Mouse (Mus musculus) small intestine, adult 2 months (tissue): ENCODE measurements around the gene Gap43. TPM values are rescaled to one million over a fixed set of nuclear protein-coding genes. Genes with fewer than 3 reads are reported as not detected.
A peak's percentile ranks its signal among the peaks of the same experiment; 100 is the strongest.

ENCODE experiments used
- H3K27ac ChIP-seq: fragments of 200-500 bp; 2 replicates; pipeline ENCODE4 v1.5.1; 2012; ENCODE audit warnings: low read depth, low read length, control low read depth, inconsistent platforms; ENCODE audit not compliant: insufficient read depth
- H3K27me3 ChIP-seq: fragments of 200-500 bp; 2 replicates; pipeline ENCODE4 v1.6.1; 2012; ENCODE audit warnings: mild to moderate bottlenecking, moderate library complexity, low read length, inconsistent platforms; ENCODE audit not compliant: control insufficient read depth, insufficient read depth
- H3K36me3 ChIP-seq: fragments of 200-500 bp; 2 replicates; pipeline ENCODE4 v1.6.1; 2012; ENCODE audit warnings: mild to moderate bottlenecking, low read length, control low read depth, inconsistent platforms; ENCODE audit not compliant: control insufficient read depth, insufficient read depth
- H3K4me1 ChIP-seq: fragments of 200-500 bp; 2 replicates; pipeline ENCODE4 v1.6.1; 2012; ENCODE audit warnings: low read length, inconsistent platforms, mixed read lengths; ENCODE audit not compliant: control insufficient read depth, insufficient read depth, insufficient read length
- H3K4me3 ChIP-seq: fragments of 200-500 bp; 2 replicates; pipeline ENCODE4 v1.5.1; 2012; ENCODE audit warnings: low read depth, mild to moderate bottlenecking, control low read depth, inconsistent platforms, low read length, moderate library complexity
- CTCF ChIP-seq: fragments of 200-500 bp; IDR thresholded peaks from 2 replicates; pipeline ENCODE4 v1.5.1; 2012; ENCODE audit warnings: low read depth, mild to moderate bottlenecking, control low read depth, inconsistent platforms, low read length, moderate library complexity, mixed read lengths; ENCODE audit not compliant: insufficient replicate concordance, insufficient read length; ENCODE audit errors: extremely low read depth
- POLR2A ChIP-seq: fragments of 200-500 bp; IDR thresholded peaks from 2 replicates; pipeline ENCODE4 v1.6.1; 2012; ENCODE audit warnings: low read depth, mild to moderate bottlenecking, control low read depth, inconsistent platforms, low read length, moderate library complexity
- WGBS: fragments of 180-500 bp; shearing (Covaris S2); methylation state at CpG from one replicate; pipeline ENCODE4 v1.1.7; 2018; 5-methylcytosine and 5-hydroxymethylcytosine counted together
- polyA plus RNA-seq: library from polyadenylated mRNA; depleted of rRNA; stranded (reverse); fragments of >200 nt; gene quantifications from 2 replicates; pipeline ENCODE4 v1.2.3, GENCODE M21; 2012

Gene Gap43
- polyA plus RNA-seq, 1 experiment: 0.65 TPM

GRCm38 (mm10) chr16:42276216-42277141 is 64.0 kb downstream of the Gap43 start:
- Histone ChIP-seq H3K27me3 (no peaks in the 10 kb centered on the region), H3K36me3 (no peaks in the 10 kb centered on the region), H3K4me1 (0 out of 2 replicates have a peak, but pooled peaks cover 2% of the 10 kb centered on the region), H3K4me3 (no peak overlapping the region), H3K27ac (no peak overlapping the region)
- TF ChIP-seq CTCF (peak; percentile 78; the same call in 1 of the 2 replicates), POLR2A (no peak)
- 39% methylated on average over 15 of the region's 15 CpGs for WGBS

GRCm38 (mm10) chr16:42275518-42276215 is 64.8 kb downstream of the Gap43 start:
- WGBS: 59% methylated on average over 14 of the region's 14 CpGs
- Histone ChIP-seq H3K4me3 (no peak overlapping the region), H3K27me3 (no peaks in the 10 kb centered on the region), H3K27ac (no peak overlapping the region), H3K4me1 (0 out of 2 replicates have a peak, but pooled peaks cover 2% of the 10 kb centered on the region), H3K36me3 (no peaks in the 10 kb centered on the region)
- TF ChIP-seq POLR2A (no peak), CTCF (no peak)

- TF ChIP-seq POLR2A: no peak
- no peak for TF ChIP-seq CTCF
- Histone ChIP-seq H3K27me3 (no peaks in the 10 kb centered on the region), H3K4me3 (no peak overlapping the region), H3K36me3 (no peaks in the 10 kb centered on the region), H3K4me1 (no peaks in the 10 kb centered on the region), H3K27ac (no peak overlapping the region)
- 87% methylated on average over 1 of the region's 1 CpGs for WGBS
These were observed 69.2 kb downstream of the Gap43 start for GRCm38 (mm10) chr16:42271213-42271612.

- Histone ChIP-seq H3K4me1 (no peaks in the 10 kb centered on the region), H3K36me3 (no peaks in the 10 kb centered on the region), H3K27me3 (no peaks in the 10 kb centered on the region), H3K4me3 (no peak overlapping the region), H3K27ac (no peak overlapping the region)
- TF ChIP-seq POLR2A (no peak), CTCF (no peak)
- WGBS: 43% methylated on average over 2 of the region's 2 CpGs
These were observed 70.9 kb downstream of the Gap43 start for GRCm38 (mm10) chr16:42269587-42269967.

GRCm38 (mm10) chr16:42268843-42269586 is 71.4 kb downstream of the Gap43 start:
- H3K4me1 ChIP-seq: no peaks in the 10 kb centered on the region
- TF ChIP-seq POLR2A: no peak
- TF ChIP-seq CTCF: no peak
- 26% methylated on average over 2 of the region's 2 CpGs for WGBS
- H3K27ac ChIP-seq: no peak overlapping the region
- H3K27me3 ChIP-seq: no peaks in the 10 kb centered on the region
- H3K4me3 ChIP-seq: no peak overlapping the region
- H3K36me3 ChIP-seq: no peaks in the 10 kb centered on the region

- no peak overlapping the region for H3K27ac ChIP-seq
- no peak overlapping the region for H3K4me3 ChIP-seq
- no peaks in the 10 kb centered on the region for H3K36me3 ChIP-seq
- no peaks in the 10 kb centered on the region for H3K27me3 ChIP-seq
- 49% methylated on average over 3 of the region's 3 CpGs for WGBS
- TF ChIP-seq POLR2A (no peak), CTCF (no peak)
- H3K4me1 ChIP-seq: no peaks in the 10 kb centered on the region
These were observed 75.3 kb downstream of the Gap43 start for GRCm38 (mm10) chr16:42265185-42265584.
